18 mouse cellular contexts compared by ENCODE assay signal in genomic region chr1:194908956-194909355, GRCm38 (mm10).
"Had no signal": no experiment of that assay in that cellular context is flagged by ENCODE, and none has a peak within 500 bp of the region (broad histone marks: within the 10 kb centered on the region; RNA-seq: fewer than 3 reads in every experiment).

No protein-coding gene starts in this region.

- H3K27me3 ChIP-seq: kidney, embryonic 15.5 days; liver, embryonic 13.5 days; midbrain, embryonic 13.5 days; neural tube, embryonic 12.5 days; neural tube, embryonic 15.5 days; stomach, embryonic 15.5 days had no signal

- H3K9ac ChIP-seq: kidney, embryonic 15.5 days; liver, embryonic 13.5 days; midbrain, embryonic 13.5 days; neural tube, embryonic 12.5 days; neural tube, embryonic 15.5 days; stomach, embryonic 15.5 days had no signal

- ATAC-seq: midbrain, embryonic 13.5 days had no signal

- DNase-seq: kidney, adult 11 months; kidney, adult 8-10 months; kidney, postnatal 25 days; layer of hippocampus, adult 9-11 months; liver, embryonic 13.5 days; lung, adult 2 months; right cerebral cortex, adult 18-20 months; right cerebral cortex, postnatal 14 days; spleen, adult 18-20 months; thymus, postnatal 25 days had no signal

- H3K27ac ChIP-seq: kidney, embryonic 15.5 days; layer of hippocampus, adult 2 months; left cerebral cortex, adult 2 months; liver, embryonic 13.5 days; macrophage; midbrain, embryonic 13.5 days; neural tube, embryonic 12.5 days; neural tube, embryonic 15.5 days; stomach, embryonic 15.5 days had no signal

- H3K36me3 ChIP-seq: kidney, embryonic 15.5 days; liver, embryonic 13.5 days; midbrain, embryonic 13.5 days; neural tube, embryonic 12.5 days; neural tube, embryonic 15.5 days; stomach, embryonic 15.5 days had no signal

- H3K4me3 ChIP-seq: kidney, embryonic 15.5 days; layer of hippocampus, adult 2 months; left cerebral cortex, adult 2 months; liver, embryonic 13.5 days; midbrain, embryonic 13.5 days; neural tube, embryonic 12.5 days; neural tube, embryonic 15.5 days; stomach, embryonic 15.5 days had no signal

- H3K4me1 ChIP-seq: kidney, embryonic 15.5 days; liver, embryonic 13.5 days; midbrain, embryonic 13.5 days; neural tube, embryonic 12.5 days; neural tube, embryonic 15.5 days; stomach, embryonic 15.5 days had no signal

- H3K4me2 ChIP-seq: kidney, embryonic 15.5 days; liver, embryonic 13.5 days; midbrain, embryonic 13.5 days; neural tube, embryonic 12.5 days; neural tube, embryonic 15.5 days; stomach, embryonic 15.5 days had no signal

- H3K9me3 ChIP-seq: kidney, embryonic 15.5 days; liver, embryonic 13.5 days; midbrain, embryonic 13.5 days; neural tube, embryonic 12.5 days; neural tube, embryonic 15.5 days; stomach, embryonic 15.5 days had no signal
